Mouse (Mus musculus) right cerebral cortex, postnatal 14 days (tissue): ENCODE results near the gene Car3.
"Not testable (repeated sequence)": the region's sequence is repeated elsewhere in the genome, so short reads cannot be mapped to it uniquely, and the experiment has no call there.

Experiments used
- DNase-seq: peaks from one replicate; pipeline ENCODE4 v3.0.0; 2022

Gene Car3

DNA sequence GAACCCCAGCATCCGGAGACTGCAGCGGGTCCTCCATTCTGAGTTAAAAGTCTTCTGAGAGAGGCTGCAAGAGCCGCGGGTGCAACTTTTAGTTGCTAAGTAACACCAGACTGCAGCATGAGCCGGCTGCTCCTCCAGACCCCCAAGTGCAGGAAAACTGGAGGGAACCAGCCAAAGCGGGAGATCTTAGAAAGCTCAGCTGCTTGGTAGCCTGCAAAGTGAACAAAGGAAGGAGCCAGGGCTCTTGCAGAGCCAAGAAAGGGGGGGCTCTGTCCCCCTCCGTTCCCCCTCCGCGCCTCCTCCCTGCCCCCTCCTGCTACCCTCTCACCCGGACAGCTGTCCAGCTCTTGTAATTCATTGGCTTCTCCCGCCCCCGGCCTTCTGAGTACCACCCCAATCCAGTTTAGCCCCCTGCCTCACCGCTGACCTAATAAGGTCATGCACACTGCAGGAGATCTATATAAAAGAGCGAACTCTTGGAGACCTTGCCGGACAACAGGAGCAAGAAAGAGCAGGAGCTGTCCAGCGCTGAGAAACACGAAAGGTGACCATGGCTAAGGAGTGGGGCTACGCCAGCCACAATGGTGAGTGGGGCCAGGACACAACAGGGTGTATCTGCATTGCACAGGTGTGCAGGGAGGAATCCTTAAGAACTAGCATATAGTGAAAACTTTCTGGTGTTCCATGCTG lies at the start of gene Car3:
Gene Car3 (plus strand): TSS at position 491 of the 690 bp plus-strand sequence.
- DNase-seq = peak; percentile 17

DNA sequence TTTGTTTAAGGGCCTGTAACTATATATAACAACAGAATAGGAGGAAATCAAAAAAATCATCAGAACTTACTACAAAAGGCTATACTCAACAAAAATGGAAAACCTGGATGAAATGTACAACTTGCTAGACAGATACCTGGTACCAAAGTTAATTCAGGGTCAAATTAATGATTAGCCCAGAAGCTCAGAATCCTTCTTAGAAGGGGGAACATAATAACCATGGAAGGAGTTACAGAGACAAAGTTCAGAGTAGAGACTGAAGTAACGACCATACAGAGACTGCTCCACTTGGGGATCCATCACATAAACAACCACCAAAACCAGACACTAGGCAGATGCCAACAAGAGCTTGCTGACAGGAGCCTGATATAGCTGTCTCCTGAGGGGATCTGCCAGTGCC lies 47.9 kb upstream of the Car3 start:
- DNase-seq = not testable (repeated sequence)

DNA sequence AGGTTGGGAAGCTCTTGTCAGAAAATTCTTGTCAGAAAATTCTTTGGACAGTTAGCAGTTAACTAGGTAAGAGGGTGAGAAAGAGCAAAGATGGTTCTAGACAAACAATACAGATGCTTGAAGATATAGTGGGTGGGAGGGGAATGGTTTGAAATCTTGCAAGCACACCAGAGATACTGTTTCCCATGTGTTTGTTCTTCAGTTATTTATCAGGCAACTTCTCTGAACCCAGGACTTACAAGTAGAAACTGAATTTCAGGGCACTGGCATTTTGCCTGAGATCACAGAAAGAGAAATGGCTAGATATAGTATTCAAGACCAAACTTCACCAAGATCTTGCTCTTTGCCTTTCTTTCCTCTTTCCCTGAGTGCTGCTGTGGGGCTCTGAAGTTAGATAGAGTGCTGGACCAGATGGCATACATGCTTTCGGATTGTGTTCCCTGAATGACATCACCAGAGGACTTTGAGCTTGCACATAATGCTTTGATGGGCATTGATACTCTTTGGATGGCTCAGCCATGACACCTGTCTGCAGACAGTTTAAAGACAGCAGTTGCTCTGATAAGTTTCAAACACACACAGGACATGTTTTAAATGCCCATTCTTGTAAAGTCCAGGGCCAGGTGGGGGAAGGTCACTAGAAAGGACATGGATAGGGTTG lies 43.3 kb upstream of the Car3 start:
- no peak for DNase-seq

DNA sequence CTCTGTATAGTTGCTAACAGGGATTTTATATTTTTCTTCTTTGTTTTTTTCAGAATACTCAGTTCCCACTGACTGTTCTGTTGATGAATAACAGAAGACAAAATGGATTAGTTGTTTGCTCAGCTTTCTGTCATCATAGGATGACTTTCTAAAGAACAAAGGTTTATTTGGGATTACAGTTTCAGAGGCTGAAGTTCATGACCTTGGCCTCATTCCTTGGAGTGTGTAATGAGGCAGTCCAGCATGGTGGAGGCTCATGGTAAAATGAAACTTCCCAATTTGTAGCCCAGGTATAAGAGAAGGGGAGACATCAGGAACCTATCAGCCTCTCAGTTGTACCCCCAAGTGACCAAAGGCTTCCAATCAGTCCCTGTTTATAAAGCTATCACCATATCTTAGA lies 34.4 kb upstream of the Car3 start:
- DNase-seq = no peak

GRCm38 (mm10) chr3:14831219-14831835 lies 32.0 kb upstream of the Car3 start:
- no peak for DNase-seq

- no peak for DNase-seq
Measured at GRCm38 (mm10) chr3:14832766-14833165, 30.5 kb upstream of the Car3 start.

GRCm38 (mm10) chr3:14838936-14839335 lies 24.4 kb upstream of the Car3 start:
- DNase-seq = no peak

- no peak for DNase-seq
Measured at GRCm38 (mm10) chr3:14839466-14840118, 23.7 kb upstream of the Car3 start.

DNA sequence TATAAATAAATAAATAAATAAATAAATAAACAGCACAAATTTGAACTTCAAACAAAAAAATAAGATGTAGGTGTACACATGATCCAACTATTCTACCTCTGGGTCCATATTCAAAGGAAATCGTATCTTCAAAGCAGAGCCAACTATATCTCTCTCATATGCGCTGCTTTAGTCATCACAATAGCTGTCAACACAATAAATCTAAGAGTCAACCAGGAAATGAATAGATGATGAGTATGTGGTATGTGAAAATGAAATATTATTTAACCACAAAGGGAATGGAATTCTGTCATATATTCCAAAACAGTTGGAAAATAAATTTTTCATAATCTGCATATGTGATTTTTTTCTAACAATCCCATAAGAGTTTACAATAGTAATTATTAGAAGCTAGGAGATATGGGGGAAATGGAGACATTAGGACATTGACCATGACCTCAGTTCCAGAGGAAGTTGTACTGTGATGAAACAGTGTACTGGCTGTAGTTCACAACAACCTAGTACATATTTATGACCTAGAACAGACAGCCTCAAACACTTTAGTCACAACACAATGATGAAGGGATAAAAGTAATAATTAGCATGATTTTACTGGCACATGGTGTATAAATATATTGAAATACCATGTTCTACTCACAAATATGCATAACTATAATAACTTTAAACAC lies 14.6 kb upstream of the Car3 start:
- no peak for DNase-seq

GRCm38 (mm10) chr3:14853966-14854365 lies 9.3 kb upstream of the Car3 start:
- DNase-seq = no peak

DNA sequence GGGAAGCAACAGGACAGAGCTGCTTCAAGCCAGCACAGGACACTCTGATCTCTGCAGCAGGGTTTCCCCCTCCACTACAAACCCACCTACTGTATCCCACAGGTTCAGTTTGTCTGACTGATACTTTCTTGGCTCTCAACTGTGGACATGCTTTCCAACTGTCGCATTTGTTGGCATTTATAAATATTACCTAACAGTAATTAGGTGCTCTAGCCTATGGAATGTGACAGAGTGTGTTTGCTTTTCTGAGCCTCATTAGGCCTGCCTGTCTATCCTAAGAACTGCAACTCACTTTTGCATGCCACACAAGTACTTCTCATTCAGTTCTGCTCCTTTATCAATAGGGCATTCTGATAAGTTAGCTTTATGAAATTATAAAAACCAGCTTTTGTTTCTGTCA lies 8.9 kb upstream of the Car3 start:
- no peak for DNase-seq

- DNase-seq = no peak
Measured at GRCm38 (mm10) chr3:14857874-14858273, 5.4 kb upstream of the Car3 start.

DNA sequence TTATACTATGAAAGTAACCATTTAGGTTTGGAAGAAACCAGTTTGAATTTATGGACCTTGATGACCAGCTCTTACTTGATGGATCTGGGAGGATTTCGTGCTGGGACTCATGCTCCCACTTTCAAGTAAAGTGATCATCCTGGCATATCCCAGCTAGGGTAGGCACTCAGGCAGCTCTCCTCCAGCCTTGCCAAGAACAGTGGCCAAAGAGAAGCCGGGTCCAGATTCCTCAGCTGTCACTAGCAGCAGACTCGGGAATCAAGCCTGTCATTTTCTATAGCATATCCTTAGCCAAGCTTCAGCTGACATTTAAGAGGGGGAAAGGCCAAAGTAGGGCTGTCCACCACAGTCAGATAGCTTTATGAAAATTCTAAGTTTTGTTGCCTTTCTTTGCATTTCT lies 3.0 kb upstream of the Car3 start:
- no peak for DNase-seq

- DNase-seq = no peak
Measured at GRCm38 (mm10) chr3:14861165-14861564, 2.1 kb upstream of the Car3 start.

- no peak for DNase-seq
Measured at GRCm38 (mm10) chr3:14861787-14862186, 1.5 kb upstream of the Car3 start.

GRCm38 (mm10) chr3:14862654-14863021 lies 674 bp upstream of the Car3 start:
- DNase-seq = no peak

DNA sequence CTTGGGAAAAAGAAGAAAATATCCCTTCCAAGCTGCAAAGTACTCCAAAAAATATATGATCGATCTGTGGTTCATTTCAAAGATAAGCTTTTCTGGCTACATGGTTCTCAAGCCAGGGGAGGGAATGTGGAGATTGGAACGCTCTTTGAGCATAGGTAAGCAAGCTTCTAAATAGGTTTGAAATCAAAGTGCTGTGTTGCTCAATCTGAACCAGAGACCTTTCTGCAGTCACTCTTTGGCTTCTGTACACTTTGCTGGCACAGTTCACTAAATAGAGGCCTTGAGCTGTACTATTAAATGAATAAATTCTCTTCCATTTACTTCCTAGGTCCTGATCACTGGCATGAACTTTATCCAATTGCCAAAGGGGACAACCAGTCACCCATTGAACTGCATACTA lies 610 bp downstream of the Car3 start:
- no peak for DNase-seq

DNA sequence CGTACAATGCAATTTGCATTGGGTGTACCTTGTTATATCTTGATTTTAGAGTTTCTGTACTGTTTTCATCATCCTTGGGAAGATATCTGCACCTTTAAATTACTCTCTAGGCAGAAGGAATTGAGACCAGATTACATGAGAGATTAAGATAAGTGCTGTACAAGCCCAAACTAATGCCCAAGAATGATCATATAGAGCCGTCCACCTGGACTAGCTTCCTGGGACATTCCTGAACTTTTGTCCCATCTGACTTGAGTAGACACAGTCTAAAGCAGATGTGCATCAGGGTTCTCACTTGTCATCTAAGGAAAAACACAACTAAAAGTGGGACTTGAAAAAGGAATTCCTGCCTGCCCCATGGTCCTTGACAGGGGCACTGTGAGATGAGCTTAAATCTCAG lies 2.6 kb downstream of the Car3 start:
- DNase-seq = no peak

DNA sequence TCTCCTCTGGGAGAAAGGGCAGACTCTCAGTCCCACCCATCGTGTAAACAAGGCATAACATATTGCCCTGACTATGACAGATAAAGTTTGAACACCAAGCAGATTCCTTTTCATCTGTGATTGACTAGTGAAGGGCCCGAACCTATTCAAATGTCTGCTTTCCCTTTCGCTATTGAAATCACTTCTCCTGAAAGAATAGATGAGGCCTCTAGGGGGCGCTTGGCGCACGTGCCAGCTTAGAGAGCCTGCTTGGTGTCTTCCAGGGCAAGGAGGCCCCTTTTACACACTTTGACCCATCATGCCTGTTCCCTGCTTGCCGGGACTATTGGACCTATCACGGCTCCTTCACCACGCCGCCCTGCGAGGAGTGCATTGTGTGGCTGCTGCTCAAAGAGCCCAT lies 6.5 kb downstream of the Car3 start:
- peak; percentile 61 for DNase-seq

DNA sequence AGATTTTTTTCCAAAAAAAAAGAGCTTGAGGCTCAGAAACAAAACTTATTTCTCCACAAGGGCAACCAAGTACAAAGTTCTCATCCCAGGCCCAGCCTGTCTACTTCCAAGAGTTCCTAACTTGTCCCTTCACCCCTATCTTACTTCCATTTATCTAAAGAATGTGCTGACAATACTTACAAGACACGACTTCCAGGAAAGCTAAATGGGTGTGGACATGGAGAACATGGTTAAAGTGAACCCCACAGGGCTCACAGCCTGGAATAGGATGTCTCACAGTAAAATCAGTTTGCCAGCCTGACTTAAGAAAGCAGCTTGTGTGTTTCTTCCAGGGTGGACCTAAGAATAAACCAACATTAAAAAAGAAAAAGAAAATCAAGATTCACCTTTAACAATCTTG lies 7.2 kb downstream of the Car3 start:
- DNase-seq = no peak

GRCm38 (mm10) chr3:14871386-14871785 lies 8.1 kb downstream of the Car3 start:
- DNase-seq = peak; percentile 17

DNA sequence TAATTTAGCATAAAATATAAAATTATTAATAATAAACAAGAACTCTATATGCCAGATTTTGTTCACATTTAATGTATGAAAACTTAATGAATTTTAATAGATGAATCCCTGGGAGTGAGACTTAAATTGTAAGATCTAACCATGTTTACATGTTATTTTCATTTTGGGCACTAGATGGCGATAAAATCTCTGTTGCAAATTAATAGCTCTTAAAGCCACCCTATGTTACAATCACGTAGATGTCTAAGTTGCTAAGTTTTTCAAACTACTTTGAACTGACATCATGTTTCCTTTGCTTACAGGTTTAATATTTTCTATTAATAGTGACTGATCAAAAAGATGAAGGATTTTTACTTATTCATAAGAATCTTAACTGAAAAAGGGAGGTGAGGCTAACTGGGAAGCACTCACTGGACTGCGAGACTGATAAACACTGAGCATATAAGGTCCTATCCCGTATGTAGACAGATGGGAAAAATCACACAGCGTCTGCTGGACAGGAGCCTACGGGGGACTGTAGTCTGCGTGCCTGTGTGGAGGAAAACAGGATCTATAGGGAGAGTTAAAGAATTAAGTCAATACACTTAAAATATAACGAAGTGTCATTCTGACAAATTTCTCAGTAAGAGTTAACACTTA lies 11.2 kb downstream of the Car3 start:
- no peak for DNase-seq
